Mouse (Mus musculus) urinary bladder, postnatal 4 days (tissue): Measurements from ENCODE around the gene Gemin7.
"Not testable (repeated sequence)": the region's sequence is repeated elsewhere in the genome, so short reads cannot be mapped to it uniquely, and the experiment has no call there.

ENCODE experiments used
- DNase-seq, 2 experiments: peaks; one replicate each; pipeline ENCODE4 v3.0.0; 2021 to 2022; ENCODE audit warnings: low spot score in 2 of 2

Gene Gemin7

GRCm38 (mm10) chr7:19577141-19577852 lies at the start of gene Gemin7, which contains the start of gene Zfp296:
Gemin7 (minus strand) TSS chr7:19577595.
Zfp296 (plus strand) TSS chr7:19577287.
- no peak for DNase-seq

DNA sequence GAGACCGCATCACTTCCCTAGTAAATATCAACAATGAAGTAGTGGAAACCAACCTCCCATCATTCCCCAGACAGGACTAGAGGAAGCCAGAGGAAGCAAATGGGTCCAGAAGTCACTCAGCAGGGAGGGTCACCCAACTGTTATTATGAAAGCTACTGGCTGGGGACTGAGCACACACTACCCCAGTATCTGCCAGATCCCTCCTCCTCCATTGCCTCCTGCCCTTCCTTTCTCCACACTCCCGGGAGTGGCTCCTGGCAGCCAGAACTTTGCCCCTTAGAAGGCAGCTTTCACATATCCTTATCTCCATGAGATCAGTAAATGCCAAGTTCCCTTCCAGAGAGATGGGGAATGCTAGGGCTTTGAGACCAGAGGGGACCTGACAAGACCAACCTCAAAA lies 46.0 kb upstream of the Gemin7 start:
- no peak for DNase-seq

- DNase-seq, result no peak
Measured at GRCm38 (mm10) chr7:19622241-19622640, 44.8 kb upstream of the Gemin7 start.

- no peak for DNase-seq
Measured at GRCm38 (mm10) chr7:19620811-19621210, 43.4 kb upstream of the Gemin7 start.

DNA sequence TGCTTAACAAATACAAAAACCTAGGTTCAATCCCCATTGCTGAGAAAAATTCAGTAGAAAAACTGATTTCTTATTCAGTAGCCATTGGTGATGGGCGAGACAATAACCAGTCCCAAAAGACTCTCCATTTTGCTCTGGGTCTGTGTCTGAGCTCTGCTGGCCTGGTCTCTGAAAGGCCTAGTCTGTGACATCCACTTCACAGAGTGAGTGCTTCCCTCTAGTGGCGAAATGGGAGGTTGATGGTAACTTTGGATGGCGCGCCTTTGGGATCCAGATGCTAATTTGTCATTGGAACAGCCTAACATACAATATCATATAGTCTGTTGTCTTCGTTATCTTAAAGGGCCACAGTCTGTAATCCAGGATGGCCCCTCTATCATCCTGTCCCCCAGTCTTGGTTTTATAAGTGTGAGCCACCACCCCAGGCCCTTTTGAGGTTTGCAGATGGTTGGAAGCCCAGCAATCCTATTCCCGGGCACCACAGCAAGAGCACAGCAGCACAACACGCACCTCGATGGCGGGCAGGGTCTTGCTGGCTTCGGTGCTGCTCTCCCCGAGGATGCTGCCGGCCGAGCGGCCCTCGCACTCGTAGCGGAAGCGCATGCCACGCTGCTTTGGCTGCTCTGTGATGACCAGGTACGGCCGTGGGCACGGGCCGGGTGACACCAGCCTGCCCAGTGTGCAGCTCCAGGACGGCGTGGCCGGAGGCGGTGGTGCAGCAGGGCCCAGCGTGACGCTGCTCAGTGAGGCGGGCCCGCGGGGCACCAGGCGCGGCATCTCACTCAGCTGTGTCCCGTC lies 41.8 kb upstream of the Gemin7 start:
- DNase-seq, result peak; percentile 60 to 76

DNA sequence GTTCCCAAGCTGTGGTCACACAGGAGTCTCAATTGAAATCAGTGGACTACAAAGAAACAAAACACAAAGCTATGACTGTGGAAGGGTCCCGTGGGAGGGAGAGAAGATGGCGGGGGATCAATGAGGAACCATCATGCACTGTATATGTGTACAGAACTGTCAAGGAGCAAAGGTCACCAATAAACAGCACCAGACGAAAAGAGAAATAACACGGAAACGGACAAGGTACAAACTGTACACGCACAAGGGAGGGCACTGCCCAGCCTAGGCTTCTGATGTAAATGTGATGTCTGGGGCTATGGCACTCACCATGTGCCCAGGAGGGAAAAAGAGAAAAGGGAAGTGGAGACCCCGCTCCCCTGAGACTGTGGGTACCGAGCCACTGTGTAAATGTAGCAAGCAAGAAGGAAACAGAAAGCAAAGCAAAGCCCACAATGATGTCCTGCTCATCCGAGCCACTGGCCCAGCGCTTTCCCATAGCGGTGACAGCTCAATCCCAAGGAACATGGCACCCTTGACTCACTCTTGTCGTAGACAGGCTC lies 37.7 kb upstream of the Gemin7 start:
- DNase-seq, result no peak

- DNase-seq, result no peak
Measured at GRCm38 (mm10) chr7:19610969-19611368, 33.6 kb upstream of the Gemin7 start.

DNA sequence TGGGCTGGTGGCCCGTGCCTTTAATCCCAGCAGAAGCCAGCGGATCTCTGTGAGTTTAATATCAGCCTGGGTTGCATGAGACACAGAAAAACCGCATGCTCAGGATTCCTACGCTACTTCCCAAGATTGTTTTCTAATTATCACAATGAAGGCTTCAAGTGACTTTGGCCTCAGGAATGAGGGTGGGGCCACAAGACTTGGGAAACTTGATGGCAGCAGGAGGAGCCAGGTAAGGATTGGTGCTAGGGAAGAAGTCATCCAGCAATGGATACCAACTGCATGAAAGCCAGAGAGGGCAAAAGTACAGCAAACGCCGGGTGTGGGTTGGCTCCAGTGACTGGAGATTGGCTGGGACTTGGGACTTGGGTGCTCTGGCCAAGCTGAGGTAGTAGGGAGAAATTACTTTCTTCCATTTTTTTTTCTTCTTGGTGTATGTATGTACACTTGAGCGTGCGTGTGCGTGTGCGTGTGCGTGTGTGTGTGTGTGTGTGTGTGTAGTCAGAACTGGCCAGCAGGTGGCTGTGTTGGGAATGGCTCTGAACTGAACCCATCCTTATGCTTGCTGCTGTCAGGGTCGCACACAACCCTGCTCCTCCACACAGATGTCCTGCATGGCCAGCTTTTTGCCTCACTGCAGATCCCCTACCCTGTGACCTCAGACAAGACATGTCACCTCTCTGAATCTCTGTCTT lies 32.4 kb upstream of the Gemin7 start:
- no peak for DNase-seq

DNA sequence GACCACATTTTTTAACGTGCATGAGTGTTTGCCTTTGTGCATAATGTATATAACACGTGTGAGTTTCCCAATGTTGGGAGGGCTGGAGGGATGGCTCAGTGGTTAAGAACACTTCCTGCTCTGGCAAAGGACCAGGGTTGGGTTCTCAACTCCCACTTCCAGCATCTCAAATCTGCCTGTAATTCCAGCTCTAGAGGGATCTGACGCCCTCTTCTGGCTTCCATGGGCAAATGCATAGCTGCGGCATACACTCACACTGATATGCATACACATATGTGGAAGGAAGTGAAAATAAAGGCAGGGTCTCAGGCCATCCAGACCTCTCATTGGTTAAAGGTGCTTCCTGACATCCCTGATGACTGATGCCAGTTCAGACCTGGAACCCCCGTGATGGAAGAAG lies 29.9 kb upstream of the Gemin7 start:
- DNase-seq, result no peak

DNA sequence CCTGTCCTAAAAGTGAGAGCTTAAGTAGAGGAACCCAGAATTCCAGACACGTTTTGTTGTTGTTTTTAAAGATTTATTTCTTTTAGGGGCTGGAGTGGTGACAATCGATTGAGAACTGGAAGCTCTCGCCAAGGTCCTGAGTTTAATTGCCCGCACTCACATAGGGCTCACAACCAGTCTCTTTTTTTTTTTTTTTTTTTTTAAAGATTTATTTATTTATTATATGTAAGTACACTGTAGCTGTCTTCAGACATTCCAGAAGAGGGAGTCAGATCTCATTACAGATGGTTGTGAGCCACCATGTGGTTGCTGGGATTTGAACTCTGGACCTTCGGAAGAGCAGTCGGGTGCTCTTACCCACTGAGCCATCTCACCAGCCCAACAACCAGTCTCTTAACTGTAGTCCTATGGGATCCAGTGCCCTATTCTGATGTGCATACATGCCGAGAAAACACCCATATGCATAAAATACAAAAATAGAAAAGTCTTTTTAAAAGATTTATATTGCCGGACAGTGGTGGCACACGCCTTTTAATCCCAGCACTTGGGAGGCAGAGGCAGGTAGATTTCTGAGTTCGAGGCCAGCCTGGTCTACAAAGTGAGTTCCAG lies 27.3 kb upstream of the Gemin7 start:
- not testable (repeated sequence) for DNase-seq

DNA sequence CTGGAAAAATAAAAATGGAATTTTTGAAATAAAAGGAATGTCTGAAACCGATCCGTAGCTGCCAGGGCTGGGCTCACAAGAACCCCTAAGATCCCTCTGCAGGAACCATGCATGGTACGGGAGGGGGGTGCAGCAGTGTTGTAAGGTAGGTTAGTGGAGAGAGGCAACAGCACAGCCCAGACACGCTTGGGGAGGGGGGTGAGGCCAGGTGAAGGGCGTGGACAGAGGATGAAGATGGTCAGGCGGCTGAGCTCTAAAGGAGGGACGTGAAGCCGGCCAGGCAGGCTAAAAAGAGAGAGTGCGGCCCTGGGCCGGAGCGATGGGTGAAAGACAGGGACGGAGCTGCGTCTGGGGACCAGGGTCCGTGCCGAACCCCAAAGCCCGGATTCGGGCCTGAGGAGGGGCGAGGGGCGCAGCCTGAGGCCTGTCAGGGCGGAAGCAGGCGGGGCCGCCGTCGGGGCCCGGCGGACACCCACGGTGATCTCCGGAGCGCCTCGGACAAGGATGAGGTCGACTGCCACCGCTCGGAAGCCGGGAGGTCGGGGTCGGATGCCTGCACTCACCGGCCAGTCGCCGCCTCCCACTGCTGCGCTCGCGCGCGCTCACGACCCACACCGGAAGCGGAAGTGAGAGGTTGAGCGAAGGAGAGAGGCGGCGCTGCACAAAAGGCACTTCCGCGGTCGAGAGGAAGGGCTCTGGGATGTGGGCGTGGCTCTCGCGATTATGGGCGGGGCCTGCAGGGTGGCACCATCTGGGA lies 26.6 kb upstream of the Gemin7 start, which contains the start of gene Clasrp:
TSS of gene Clasrp (minus strand) at position 638 of the 757 bp plus-strand sequence.
- peak; percentile 94 to 98 for DNase-seq

DNA sequence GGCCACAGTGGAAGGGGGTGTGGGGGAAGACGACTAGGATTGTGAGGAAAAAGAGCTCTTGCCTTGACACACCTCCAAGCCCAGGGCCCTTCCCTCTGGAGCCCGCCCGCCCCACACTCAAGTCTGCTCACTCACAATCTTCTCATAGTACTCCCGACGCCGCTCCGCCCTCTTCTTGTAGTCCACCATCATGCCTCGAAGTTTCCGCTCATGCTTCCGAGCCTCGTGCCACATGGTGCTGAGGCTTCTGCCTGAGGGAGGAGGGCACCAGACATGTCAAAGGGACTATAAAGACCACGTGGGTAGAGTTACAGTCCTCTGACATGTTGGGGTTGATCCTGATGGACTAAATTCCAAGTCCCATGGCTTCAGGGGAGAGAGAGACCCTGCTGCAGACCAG lies 25.7 kb upstream of the Gemin7 start:
- no peak for DNase-seq

DNA sequence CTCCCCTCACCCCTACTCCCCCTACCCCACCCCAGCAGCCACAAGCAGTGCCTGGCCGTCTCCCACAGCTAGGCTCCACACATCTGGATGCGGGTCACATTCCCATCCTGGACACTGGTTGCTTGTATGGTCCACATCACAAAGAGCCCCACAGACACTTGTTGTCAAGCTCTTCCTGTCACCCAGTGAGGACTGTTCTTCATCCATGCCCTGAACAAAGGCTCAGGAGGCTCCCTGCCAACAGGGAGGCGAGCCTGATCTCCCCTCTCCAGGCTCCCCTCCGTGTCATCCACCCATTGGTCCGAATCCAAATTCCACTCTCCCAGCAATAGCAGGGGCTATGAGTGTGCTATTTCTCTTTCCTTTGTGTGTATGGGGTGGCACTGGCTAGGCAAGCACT lies 23.2 kb upstream of the Gemin7 start:
- no peak for DNase-seq

DNA sequence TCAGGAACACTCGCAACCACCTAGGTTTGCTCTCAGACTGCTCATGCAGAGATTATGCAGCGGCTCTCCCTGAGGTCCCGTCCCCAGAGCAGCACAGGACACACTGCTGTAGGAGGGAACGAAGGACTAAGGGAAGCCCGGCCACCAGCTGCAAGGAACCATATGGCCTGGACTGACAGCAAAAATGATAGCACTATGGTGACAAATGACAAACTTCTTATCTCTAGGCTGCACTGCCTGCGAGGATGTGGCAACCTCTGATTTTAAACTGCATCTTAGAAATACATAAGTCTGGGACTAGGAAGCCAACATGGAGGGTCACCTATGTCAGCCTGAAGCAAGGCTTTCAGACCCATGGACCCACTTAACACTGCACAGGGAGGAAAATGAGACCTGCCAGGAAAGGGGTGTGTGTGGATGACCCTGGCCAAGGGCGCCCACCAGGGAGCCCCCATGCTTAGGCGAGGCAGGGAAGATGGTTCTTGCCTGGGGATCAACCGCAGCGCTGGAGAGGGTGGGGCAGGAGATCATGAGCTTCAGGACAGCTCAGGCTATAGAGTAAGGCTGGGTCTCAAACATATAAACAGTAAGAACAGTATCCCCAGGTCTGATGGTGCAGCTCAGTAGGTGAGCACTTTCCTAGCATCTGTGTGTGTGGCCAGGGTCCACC lies 15.8 kb upstream of the Gemin7 start:
- DNase-seq, result no peak

DNA sequence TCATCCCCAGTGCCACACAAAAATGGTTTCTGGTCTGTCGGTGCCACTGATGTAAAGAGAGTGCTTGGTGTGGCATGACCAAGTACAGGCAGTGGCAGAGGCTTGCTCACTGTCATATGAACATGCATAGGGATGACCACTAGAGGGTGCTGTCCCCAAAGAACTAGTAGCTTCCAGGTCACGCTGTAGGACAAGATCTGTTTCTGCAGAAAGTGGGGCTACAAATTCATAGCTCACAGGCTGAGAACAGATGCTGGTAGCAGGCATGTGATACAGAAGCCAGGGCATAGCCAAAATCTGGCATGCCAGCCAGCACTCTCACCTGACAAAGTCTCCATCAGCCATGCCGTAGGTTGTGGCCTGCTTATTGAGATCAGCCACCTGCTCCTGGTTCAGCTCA lies 12.5 kb upstream of the Gemin7 start:
- peak in 1 of 2 experiments; percentile 42 for DNase-seq

DNA sequence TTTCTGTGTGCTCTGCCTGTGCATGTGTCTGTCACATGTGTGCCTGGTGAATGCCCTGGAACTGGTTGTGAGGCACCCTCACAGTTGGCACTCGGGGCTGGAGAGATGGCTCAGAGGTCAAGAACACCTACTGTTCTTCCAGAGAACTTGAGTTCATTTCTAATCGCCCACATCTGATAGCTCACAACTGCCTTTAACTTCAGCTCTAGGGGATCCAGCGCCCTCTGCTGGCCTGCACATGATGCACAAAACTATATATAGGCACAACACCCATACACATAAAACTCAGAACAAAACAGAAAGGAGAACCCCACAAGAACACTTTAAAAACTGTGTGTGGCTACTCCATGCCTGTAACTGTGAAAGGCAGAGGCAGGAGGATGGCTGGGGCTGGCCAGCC lies 11.8 kb upstream of the Gemin7 start:
- no peak for DNase-seq

GRCm38 (mm10) chr7:19586269-19586668 lies 8.9 kb upstream of the Gemin7 start:
- no peak for DNase-seq

DNA sequence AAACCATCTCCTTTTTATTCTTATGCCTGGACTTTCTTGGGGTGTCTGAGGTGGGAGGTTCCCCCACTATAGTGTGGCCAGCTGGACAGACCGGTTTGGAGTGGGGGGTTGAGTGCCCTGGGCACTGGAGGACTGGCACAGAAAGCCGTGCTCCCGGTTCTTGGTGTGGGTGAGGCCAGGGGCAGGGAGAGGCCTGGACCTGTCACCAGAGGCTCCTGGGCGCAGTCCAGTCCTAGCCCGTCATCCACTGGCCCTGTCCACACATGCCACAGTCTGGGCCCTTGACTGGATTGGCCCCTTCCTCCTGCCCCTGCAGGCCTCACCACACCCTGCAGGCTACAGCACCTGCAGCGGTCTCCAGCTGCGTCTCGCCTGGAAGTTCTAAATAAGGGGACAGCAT lies 3.2 kb upstream of the Gemin7 start:
- DNase-seq, result peak in 1 of 2 experiments; percentile 64

DNA sequence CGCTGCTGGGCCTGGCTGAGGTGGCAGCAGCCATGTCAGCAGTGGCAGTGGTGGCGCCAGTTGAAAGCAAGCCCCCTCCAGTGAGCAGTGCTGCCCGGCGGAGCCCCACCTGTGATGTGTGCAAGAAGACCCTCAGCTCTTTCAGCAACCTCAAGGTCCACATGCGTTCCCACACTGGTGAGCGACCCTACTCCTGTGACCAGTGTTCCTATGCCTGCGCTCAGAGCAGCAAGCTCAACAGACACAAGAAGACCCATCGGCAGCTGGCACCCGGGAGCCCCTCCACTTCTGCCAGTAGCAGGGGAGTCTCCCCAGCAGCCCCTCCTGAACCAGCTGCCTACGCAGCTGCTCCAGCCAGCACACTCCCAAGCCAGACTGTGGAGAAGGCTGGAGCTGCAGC lies 2.4 kb upstream of the Gemin7 start:
- no peak for DNase-seq

DNA sequence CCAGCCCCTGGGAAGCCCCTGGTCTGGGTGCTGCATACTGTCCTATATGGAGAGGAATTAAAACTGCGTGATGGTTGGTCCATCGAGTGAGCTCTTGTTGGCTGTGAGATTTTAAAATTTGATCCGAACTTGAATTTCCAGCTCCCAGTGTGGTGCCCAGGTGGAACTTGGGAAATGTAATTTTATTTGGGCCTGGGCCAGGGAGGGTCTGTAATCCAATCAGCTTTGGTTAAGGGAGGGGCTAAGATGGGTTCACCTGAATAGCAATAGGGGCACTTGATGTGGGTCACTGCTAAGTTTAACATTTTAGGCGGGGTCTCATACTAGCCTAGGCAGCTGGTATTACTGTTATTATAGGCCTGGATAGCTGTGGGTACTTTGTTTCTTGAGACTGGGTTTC lies 1.0 kb upstream of the Gemin7 start:
- no peak for DNase-seq
